Mouse (Mus musculus): ENCODE results near the gene Dnajb14. TPM values are rescaled to one million over a fixed set of nuclear protein-coding genes. Genes with fewer than 3 reads are reported as not detected.
A peak's percentile ranks its signal among the peaks of the same experiment; 100 is the strongest.

Gene Dnajb14
- polyA plus RNA-seq, 1 experiment from 2014 or later, result 8.0 TPM

DNA sequence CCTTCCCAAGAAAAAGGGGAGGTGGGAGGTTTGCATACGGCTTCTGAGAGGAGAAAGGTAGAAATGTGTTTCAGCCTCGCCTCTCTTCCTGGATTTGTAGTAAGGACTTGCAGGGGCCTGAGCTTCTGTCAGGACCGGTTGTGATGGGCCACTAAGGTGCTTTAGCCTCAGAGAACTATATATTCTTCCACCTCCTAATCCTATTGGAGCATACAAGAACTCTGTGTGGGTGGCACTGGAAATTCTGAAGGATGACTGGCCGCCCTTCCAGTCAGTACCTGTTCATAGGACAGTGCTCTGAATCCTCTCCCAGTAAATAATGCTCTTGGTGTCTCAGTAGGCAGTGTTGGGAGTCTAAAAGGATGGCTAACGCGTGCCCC, 51.4 kb downstream of the Dnajb14 start:
- Histone ChIP-seq H3K9me3 (replicated peaks; ENCODE audit: control insufficient read depth, low read length) (no peaks in the 10 kb centered on the region), H3K4me2 (ENCODE audit: low read depth, low read length) (peak overlapping the region; percentile 81), H3K27me3 (ENCODE audit: control insufficient read depth, insufficient read depth, low read length) (no peaks in the 10 kb centered on the region), H3K4me1 (ENCODE audit: control insufficient read depth, insufficient read depth, low read length) (peaks cover 16% of the 10 kb centered on the region), H3K4me3 (replicated peaks; ENCODE audit: low read length) (peak overlapping the region; percentile 95), H3K9ac (ENCODE audit: low read length) (peak overlapping the region; percentile 86), H3K27ac (ENCODE audit: low read length) (peak overlapping the region; percentile 85), H3K36me3 (ENCODE audit: control insufficient read depth, insufficient read depth, low read length) (peaks cover 10% of the 10 kb centered on the region; the same call in 1 of the 2 replicates)
- 13% methylated on average over 6 of the region's 6 CpGs for WGBS
- ATAC-seq (ENCODE audit: insufficient read depth, low FRiP score), result peak; percentile 30

DNA sequence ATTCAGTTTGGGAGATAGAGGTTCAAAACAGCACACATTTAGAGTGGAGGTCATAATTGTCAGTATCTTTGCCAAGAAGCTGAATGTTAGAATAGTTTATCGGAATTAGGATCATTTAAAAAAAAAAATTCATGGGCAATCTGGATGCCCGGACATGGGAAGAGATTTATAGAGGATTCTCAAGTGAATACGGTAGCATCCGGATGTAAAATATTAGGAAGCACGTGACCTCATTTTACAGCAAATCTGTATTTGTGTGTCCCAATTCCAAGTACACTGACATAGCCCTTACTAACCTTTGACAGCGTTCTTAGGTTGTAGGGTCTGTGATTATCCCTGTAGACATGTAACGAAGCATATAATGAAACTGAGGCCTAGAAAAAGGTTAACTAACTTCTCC, 51.9 kb downstream of the Dnajb14 start:
- H3K27me3 ChIP-seq (ENCODE audit: control insufficient read depth, insufficient read depth, low read length), result no peaks in the 10 kb centered on the region
- peak overlapping the region; percentile 81 for H3K4me2 ChIP-seq (ENCODE audit: low read depth, low read length)
- H3K36me3 ChIP-seq (ENCODE audit: control insufficient read depth, insufficient read depth, low read length), result peaks cover 10% of the 10 kb centered on the region; the same call in 1 of the 2 replicates
- WGBS, result 90% methylated on average over 7 of the region's 7 CpGs
- H3K4me3 ChIP-seq (replicated peaks; ENCODE audit: low read length), result peak overlapping the region; percentile 95
- H3K27ac ChIP-seq (ENCODE audit: low read length), result no peak overlapping the region
- no peak for ATAC-seq (ENCODE audit: insufficient read depth, low FRiP score)
- H3K9me3 ChIP-seq (replicated peaks; ENCODE audit: control insufficient read depth, low read length), result no peaks in the 10 kb centered on the region
- H3K9ac ChIP-seq (ENCODE audit: low read length), result peak overlapping the region; percentile 86
- peaks cover 16% of the 10 kb centered on the region for H3K4me1 ChIP-seq (ENCODE audit: control insufficient read depth, insufficient read depth, low read length)

DNA sequence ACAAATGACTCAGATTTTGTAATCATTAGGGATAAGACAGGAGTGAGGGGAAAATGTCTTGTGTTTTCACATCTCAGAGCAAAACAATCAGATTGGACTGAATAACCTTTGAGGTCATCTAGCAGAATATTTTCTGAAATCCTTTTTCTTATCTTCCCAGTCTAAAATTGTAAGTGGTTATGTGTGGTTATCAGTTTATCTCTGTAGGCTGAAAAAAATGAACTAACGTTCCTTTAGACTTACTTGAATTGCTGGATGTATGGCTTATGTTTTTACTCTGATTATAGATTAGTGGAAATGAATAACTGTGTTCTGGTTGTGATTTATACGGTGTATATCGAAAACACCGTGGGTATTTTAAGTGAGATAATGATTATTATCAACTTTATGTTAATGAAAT, 53.1 kb downstream of the Dnajb14 start:
- Histone ChIP-seq H3K36me3 (ENCODE audit: control insufficient read depth, insufficient read depth, low read length) (peaks cover 20% of the 10 kb centered on the region), H3K4me3 (replicated peaks; ENCODE audit: low read length) (no peak overlapping the region), H3K9me3 (replicated peaks; ENCODE audit: control insufficient read depth, low read length) (no peaks in the 10 kb centered on the region), H3K4me2 (ENCODE audit: low read depth, low read length) (no peak overlapping the region), H3K9ac (ENCODE audit: low read length) (no peak overlapping the region), H3K27me3 (ENCODE audit: control insufficient read depth, insufficient read depth, low read length) (no peaks in the 10 kb centered on the region), H3K4me1 (ENCODE audit: control insufficient read depth, insufficient read depth, low read length) (peaks cover 16% of the 10 kb centered on the region), H3K27ac (ENCODE audit: low read length) (no peak overlapping the region)
- WGBS, result 89% methylated on average over 4 of the region's 4 CpGs
- ATAC-seq (ENCODE audit: insufficient read depth, low FRiP score), result no peak

DNA sequence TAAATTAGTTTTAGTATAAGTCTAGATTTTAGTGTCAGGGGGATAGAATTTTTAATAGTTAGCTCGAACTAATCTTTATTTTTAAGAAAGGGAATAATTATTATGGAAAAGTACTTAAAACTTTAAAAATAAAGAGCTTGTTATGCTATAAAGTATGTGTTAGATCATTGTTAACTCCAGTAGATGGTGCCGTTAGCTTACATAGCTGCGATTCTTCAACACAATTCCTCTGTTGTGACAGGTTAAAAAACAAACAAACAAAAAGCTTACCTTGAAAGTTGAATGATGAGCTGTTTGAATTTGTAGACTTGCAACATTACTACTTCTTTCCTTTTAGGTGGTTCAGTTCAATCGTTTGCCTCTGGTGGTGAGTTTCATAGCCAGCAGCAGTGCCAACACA, 59.5 kb downstream of the Dnajb14 start:
- Histone ChIP-seq H3K9ac (ENCODE audit: low read length) (no peak overlapping the region), H3K27ac (ENCODE audit: low read length) (no peak overlapping the region), H3K4me2 (ENCODE audit: low read depth, low read length) (no peak overlapping the region), H3K4me1 (ENCODE audit: control insufficient read depth, insufficient read depth, low read length) (no peaks in the 10 kb centered on the region), H3K4me3 (replicated peaks; ENCODE audit: low read length) (no peak overlapping the region), H3K9me3 (replicated peaks; ENCODE audit: control insufficient read depth, low read length) (no peaks in the 10 kb centered on the region), H3K36me3 (ENCODE audit: control insufficient read depth, insufficient read depth, low read length) (peaks cover 20% of the 10 kb centered on the region), H3K27me3 (ENCODE audit: control insufficient read depth, insufficient read depth, low read length) (no peaks in the 10 kb centered on the region)
- ATAC-seq (ENCODE audit: insufficient read depth, low FRiP score), result no peak
- 91% methylated on average over 4 of the region's 4 CpGs for WGBS

DNA sequence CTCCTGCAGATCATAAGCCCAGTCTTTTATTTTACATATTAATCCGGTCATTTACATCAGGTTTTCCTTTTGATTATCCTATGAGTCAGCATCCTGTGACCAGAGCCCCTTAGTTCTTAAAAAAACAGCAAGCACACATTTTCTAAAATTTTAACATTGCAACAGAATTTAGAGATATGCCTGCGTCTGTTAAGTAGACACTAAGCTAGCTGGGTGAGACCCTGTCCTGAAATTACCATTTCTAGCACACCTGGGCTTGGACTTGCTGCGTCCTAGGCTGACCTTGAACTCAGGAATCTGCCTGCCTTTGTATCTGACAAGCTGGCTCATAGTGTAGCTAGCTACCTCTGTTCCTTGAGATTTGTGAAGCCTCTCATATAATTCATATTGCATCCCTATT, 62.5 kb downstream of the Dnajb14 start:
- no peaks in the 10 kb centered on the region for H3K27me3 ChIP-seq (ENCODE audit: control insufficient read depth, insufficient read depth, low read length)
- peaks cover 11% of the 10 kb centered on the region for H3K36me3 ChIP-seq (ENCODE audit: control insufficient read depth, insufficient read depth, low read length)
- H3K27ac ChIP-seq (ENCODE audit: low read length), result no peak overlapping the region
- no peak overlapping the region for H3K4me3 ChIP-seq (replicated peaks; ENCODE audit: low read length)
- no peaks in the 10 kb centered on the region for H3K4me1 ChIP-seq (ENCODE audit: control insufficient read depth, insufficient read depth, low read length)
- no peak overlapping the region for H3K4me2 ChIP-seq (ENCODE audit: low read depth, low read length)
- WGBS, result 83% methylated on average over 3 of the region's 3 CpGs
- ATAC-seq (ENCODE audit: insufficient read depth, low FRiP score), result no peak
- no peaks in the 10 kb centered on the region for H3K9me3 ChIP-seq (replicated peaks; ENCODE audit: control insufficient read depth, low read length)
- no peak overlapping the region for H3K9ac ChIP-seq (ENCODE audit: low read length)

DNA sequence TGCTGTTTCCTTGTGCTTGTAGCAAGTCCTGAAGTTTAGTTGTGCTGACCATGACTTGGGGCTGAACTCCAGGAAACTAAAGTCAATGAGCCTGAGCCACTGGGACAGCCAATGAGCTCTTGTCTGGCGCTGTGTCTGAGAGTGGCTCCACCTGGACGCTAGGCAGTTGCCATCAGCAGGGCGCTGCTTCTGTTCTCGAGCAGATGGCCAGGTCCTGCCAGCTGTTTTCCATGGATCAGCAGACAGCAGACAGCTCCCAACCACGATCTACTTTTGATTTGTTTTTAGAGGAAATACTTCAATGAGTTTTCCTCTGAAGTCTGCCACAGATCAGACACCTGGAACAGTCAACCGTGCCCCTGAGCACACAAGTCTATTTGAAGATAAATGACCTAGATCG, 65.3 kb downstream of the Dnajb14 start:
- 56% methylated on average over 7 of the region's 7 CpGs for WGBS

DNA sequence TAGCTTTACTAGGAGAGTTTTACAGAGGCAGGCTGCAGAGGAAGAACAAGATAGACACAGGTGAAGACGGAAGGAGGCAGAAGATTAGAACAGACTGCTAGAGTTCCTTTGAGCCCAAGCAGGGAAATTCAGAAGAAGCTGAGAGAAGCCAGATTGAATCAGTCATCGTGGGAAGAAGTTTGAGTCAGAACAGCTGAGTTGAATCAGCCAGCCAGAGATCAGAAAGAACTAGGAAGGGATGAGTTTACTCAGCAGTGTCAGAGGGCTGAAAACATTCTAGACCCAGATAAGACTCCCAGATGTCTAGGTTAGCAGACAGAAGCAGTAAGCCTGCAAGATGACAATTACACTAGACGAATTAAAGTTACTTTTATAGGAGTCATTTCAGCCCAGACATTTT, 66.5 kb downstream of the Dnajb14 start:
- no peak overlapping the region for H3K4me3 ChIP-seq (replicated peaks; ENCODE audit: low read length)
- no peaks in the 10 kb centered on the region for H3K9me3 ChIP-seq (replicated peaks; ENCODE audit: control insufficient read depth, low read length)
- no peak overlapping the region for H3K27ac ChIP-seq (ENCODE audit: low read length)
- no peaks in the 10 kb centered on the region for H3K36me3 ChIP-seq (ENCODE audit: control insufficient read depth, insufficient read depth, low read length)
- WGBS, result 40% methylated on average over 3 of the region's 3 CpGs
- H3K27me3 ChIP-seq (ENCODE audit: control insufficient read depth, insufficient read depth, low read length), result no peaks in the 10 kb centered on the region
- peaks cover 5% of the 10 kb centered on the region; the same call in 1 of the 2 replicates for H3K4me1 ChIP-seq (ENCODE audit: control insufficient read depth, insufficient read depth, low read length)
- no peak overlapping the region for H3K4me2 ChIP-seq (ENCODE audit: low read depth, low read length)
- no peak overlapping the region for H3K9ac ChIP-seq (ENCODE audit: low read length)
- ATAC-seq (ENCODE audit: insufficient read depth, low FRiP score), result no peak

More for the DNA sequence above, 65.3 kb downstream of the Dnajb14 start:
- Histone ChIP-seq H3K36me3 (ENCODE audit: control insufficient read depth, insufficient read depth, low read length) (no peaks in the 10 kb centered on the region), H3K9me3 (replicated peaks; ENCODE audit: control insufficient read depth, low read length) (no peaks in the 10 kb centered on the region), H3K27ac (ENCODE audit: low read length) (no peak overlapping the region), H3K4me3 (replicated peaks; ENCODE audit: low read length) (no peak overlapping the region), H3K4me1 (ENCODE audit: control insufficient read depth, insufficient read depth, low read length) (peaks cover 5% of the 10 kb centered on the region; the same call in 1 of the 2 replicates), H3K9ac (ENCODE audit: low read length) (no peak overlapping the region), H3K4me2 (ENCODE audit: low read depth, low read length) (no peak overlapping the region), H3K27me3 (ENCODE audit: control insufficient read depth, insufficient read depth, low read length) (no peaks in the 10 kb centered on the region)
- ATAC-seq (ENCODE audit: insufficient read depth, low FRiP score), result no peak

DNA sequence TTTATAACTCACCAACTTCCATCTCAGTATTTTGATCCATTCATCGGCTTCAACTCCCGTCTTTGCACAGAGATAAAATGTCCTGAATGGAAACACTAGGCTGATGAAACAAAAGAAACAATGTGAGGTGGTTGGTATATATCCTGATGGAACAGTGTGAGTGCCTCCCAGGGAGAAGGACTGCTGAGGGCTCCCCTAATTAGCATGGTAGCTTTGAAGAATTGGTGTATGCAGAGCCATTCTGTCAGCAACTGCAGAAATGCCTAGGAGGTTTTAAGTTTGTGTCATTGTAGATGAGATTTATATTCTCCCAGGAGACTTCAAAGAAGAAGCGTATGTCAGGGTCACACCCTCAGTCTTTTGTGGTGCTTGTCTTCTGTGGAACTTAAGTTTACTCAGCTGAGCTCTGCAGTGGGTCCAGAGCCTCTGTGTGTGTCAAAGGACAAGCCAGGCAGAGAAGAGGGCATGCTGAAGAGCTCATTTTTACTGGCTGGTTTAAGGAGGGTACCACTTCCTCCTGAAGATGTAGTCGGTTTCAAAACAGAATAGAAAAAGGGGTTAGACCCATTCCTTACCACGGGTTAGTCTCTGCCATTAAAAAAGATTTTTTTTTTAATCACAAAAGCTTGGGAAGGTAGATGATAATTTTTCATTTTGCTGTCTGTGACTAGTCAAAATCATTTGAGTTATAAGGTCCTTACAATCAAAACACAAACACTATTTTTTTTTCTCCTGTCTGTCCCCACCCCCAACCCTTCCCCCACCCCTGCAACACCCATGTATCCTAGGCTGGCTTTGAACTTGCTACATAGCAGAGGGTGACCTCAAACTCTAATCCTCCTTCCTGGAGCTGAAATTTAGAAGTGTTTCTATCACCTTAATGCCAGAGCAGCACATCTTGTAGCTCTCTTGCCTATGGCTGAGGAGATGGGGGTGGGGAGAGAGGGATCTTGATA, 68.4 kb downstream of the Dnajb14 start:
- no peak for ATAC-seq (ENCODE audit: insufficient read depth, low FRiP score)
- no peak overlapping the region for H3K4me2 ChIP-seq (ENCODE audit: low read depth, low read length)
- no peak overlapping the region for H3K9ac ChIP-seq (ENCODE audit: low read length)
- no peaks in the 10 kb centered on the region for H3K9me3 ChIP-seq (replicated peaks; ENCODE audit: control insufficient read depth, low read length)
- H3K4me1 ChIP-seq (ENCODE audit: control insufficient read depth, insufficient read depth, low read length), result peaks cover 7% of the 10 kb centered on the region
- no peaks in the 10 kb centered on the region for H3K36me3 ChIP-seq (ENCODE audit: control insufficient read depth, insufficient read depth, low read length)
- H3K27me3 ChIP-seq (ENCODE audit: control insufficient read depth, insufficient read depth, low read length), result no peaks in the 10 kb centered on the region
- WGBS, result 57% methylated on average over 5 of the region's 5 CpGs
- peak overlapping the region; percentile 18; the same call in 1 of the 2 replicates for H3K27ac ChIP-seq (ENCODE audit: low read length)
- no peak overlapping the region for H3K4me3 ChIP-seq (replicated peaks; ENCODE audit: low read length)

DNA sequence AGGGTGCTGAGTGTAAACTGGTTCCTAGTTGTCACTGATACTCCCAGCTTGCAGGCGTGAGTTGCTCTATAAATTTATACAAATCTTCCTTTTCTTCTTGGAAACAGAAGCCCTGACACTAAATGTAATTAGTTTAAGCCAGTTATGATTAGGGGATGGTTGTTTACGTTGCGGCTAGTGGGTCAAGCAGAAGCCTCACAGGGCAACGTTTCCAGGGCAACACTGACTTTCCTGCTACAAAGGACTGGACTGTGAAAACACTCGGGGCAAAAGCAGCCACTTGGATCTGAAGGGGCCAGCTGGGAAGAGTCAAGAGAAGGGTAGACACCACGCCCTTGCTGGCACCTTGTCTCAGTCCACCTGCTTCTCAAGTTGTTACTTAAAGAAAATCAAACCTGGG, 69.1 kb downstream of the Dnajb14 start:
- no peak for ATAC-seq (ENCODE audit: insufficient read depth, low FRiP score)
- H3K4me2 ChIP-seq (ENCODE audit: low read depth, low read length), result no peak overlapping the region
- 29% methylated on average over 6 of the region's 6 CpGs for WGBS
- H3K9ac ChIP-seq (ENCODE audit: low read length), result no peak overlapping the region
- H3K27ac ChIP-seq (ENCODE audit: low read length), result peak overlapping the region; percentile 18; the same call in 1 of the 2 replicates
- no peaks in the 10 kb centered on the region for H3K36me3 ChIP-seq (ENCODE audit: control insufficient read depth, insufficient read depth, low read length)
- no peaks in the 10 kb centered on the region for H3K27me3 ChIP-seq (ENCODE audit: control insufficient read depth, insufficient read depth, low read length)
- H3K9me3 ChIP-seq (replicated peaks; ENCODE audit: control insufficient read depth, low read length), result no peaks in the 10 kb centered on the region
- no peak overlapping the region for H3K4me3 ChIP-seq (replicated peaks; ENCODE audit: low read length)
- peaks cover 9% of the 10 kb centered on the region for H3K4me1 ChIP-seq (ENCODE audit: control insufficient read depth, insufficient read depth, low read length)

Data from stomach, embryonic 16.5 days (tissue).